Mouse (Mus musculus) MEL (cell line): ENCODE data around the gene Gstz1. TPM values are rescaled to one million over a fixed set of nuclear protein-coding genes. Genes with fewer than 3 reads are reported as not detected.

Experiments
- DNase-seq: peaks from one replicate; pipeline ENCODE4 v3.0.0; 2011; ENCODE audit warnings: low read depth, low spot score
- H3K27ac ChIP-seq: 2 replicates; pipeline ENCODE4 v1.5.1; 2012; ENCODE audit warnings: low read depth, mild to moderate bottlenecking, control low read depth, low read length, moderate library complexity; ENCODE audit not compliant: control insufficient read depth
- H3K27me3 ChIP-seq, 2 experiments: fragments of 150-350 bp in 1 of 2; sonication (generic) in 1 of 2; 2 replicates each; pipeline ENCODE4 v1.6.1; 2012; ENCODE audit warnings: low read length in 2 of 2, mild to moderate bottlenecking in 2 of 2, improper control_type of control experiment in 1 of 2, moderate library complexity in 1 of 2; ENCODE audit not compliant: insufficient read depth in 2 of 2, control insufficient read depth in 1 of 2
- H3K36me3 ChIP-seq, 2 experiments: 2 replicates each; pipeline ENCODE4 v1.6.1; 2012 to 2014; ENCODE audit warnings: low read length in 2 of 2, improper control_type of control experiment in 1 of 2, inconsistent platforms in 1 of 2, mild to moderate bottlenecking in 1 of 2; ENCODE audit not compliant: insufficient read depth in 2 of 2, control insufficient read depth in 1 of 2
- H3K4me1 ChIP-seq, 2 experiments: fragments of 150-350 bp in 1 of 2; sonication (generic) in 1 of 2; 2 replicates each; pipeline ENCODE4 v1.6.1; 2012; ENCODE audit warnings: low read length in 2 of 2, improper control_type of control experiment in 1 of 2, mild to moderate bottlenecking in 1 of 2; ENCODE audit not compliant: insufficient read depth in 2 of 2, control insufficient read depth in 1 of 2
- H3K4me3 ChIP-seq, 2 experiments: fragments of 150-350 bp in 1 of 2; sonication (generic) in 1 of 2; 2 replicates each; pipeline ENCODE4 v1.5.1; 2012; ENCODE audit warnings: low read depth in 2 of 2, low read length in 2 of 2, mild to moderate bottlenecking in 2 of 2, moderate library complexity in 2 of 2, control low read depth in 1 of 2, improper control_type of control experiment in 1 of 2; ENCODE audit not compliant: control insufficient read depth in 1 of 2, insufficient read depth in 1 of 2
- H3K79me2 ChIP-seq: 2 replicates; pipeline ENCODE4 v1.6.1; 2012; ENCODE audit warnings: mild to moderate bottlenecking, low read length, moderate library complexity; ENCODE audit not compliant: control insufficient read depth, poor library complexity, insufficient read depth
- H3K9ac ChIP-seq: 2 replicates; pipeline ENCODE4 v1.6.1; 2012; ENCODE audit warnings: low read depth, mild to moderate bottlenecking, control low read depth, low read length, moderate library complexity; ENCODE audit not compliant: control insufficient read depth, poor library complexity, severe bottlenecking
- H3K9me3 ChIP-seq: fragments of 150-350 bp; sonication (generic); replicated peaks from 2 replicates; pipeline ENCODE4 v1.6.1; 2012; ENCODE audit warnings: mild to moderate bottlenecking, low read length, improper control_type of control experiment, moderate library complexity; ENCODE audit not compliant: insufficient read depth
- BHLHE40 ChIP-seq: IDR thresholded peaks from 2 replicates; pipeline ENCODE4 v1.6.1; 2012; ENCODE audit warnings: low read depth, mild to moderate bottlenecking, inconsistent platforms, low read length, improper control_type of control experiment, borderline replicate concordance
- CHD1 ChIP-seq: IDR thresholded peaks from 2 replicates; pipeline ENCODE4 v1.6.1; 2012; ENCODE audit warnings: low read depth, mild to moderate bottlenecking, inconsistent platforms, low read length, improper control_type of control experiment
- CHD2 ChIP-seq: IDR thresholded peaks from 2 replicates; pipeline ENCODE4 v1.6.1; 2011; ENCODE audit warnings: low read length, improper control_type of control experiment
- CTCF ChIP-seq, 3 experiments: IDR thresholded peaks in 2 of 3; conservative IDR thresholded peaks in 1 of 3; 2 replicates each; pipeline ENCODE4 v1.5.1; 2011 to 2012; ENCODE audit warnings: low read length in 3 of 3, low read depth in 2 of 3, mild to moderate bottlenecking in 2 of 3, improper control_type of control experiment in 1 of 3, inconsistent platforms in 1 of 3, mixed read lengths in 1 of 3, moderate library complexity in 1 of 3; ENCODE audit not compliant: control insufficient read depth in 1 of 3, insufficient read depth in 1 of 3, poor library complexity in 1 of 3, severe bottlenecking in 1 of 3
- HCFC1 ChIP-seq: IDR thresholded peaks from 2 replicates; pipeline ENCODE4 v1.6.1; 2012; ENCODE audit warnings: low read depth, mild to moderate bottlenecking, inconsistent platforms, low read length, improper control_type of control experiment, moderate library complexity
- MAFK ChIP-seq: IDR thresholded peaks from 2 replicates; pipeline ENCODE4 v1.6.1; 2011; ENCODE audit warnings: low read depth, mild to moderate bottlenecking, low read length, improper control_type of control experiment, borderline replicate concordance
- MAZ ChIP-seq: IDR thresholded peaks from 2 replicates; pipeline ENCODE4 v1.6.1; 2012; ENCODE audit warnings: low read depth, mild to moderate bottlenecking, inconsistent platforms, low read length, improper control_type of control experiment
- MEF2A ChIP-seq: IDR thresholded peaks from 2 replicates; pipeline ENCODE4 v1.6.1; 2014; ENCODE audit warnings: low read depth, mild to moderate bottlenecking, inconsistent platforms, low read length, improper control_type of control experiment; ENCODE audit not compliant: poor library complexity, insufficient replicate concordance, severe bottlenecking; ENCODE audit errors: extremely low read depth
- MYB ChIP-seq: IDR thresholded peaks from 2 replicates; pipeline ENCODE4 v1.6.1; 2011; ENCODE audit warnings: mild to moderate bottlenecking, low read depth, low read length, improper control_type of control experiment
- NELFE ChIP-seq: IDR thresholded peaks from 2 replicates; pipeline ENCODE4 v1.6.1; 2011; ENCODE audit warnings: low read depth, low read length, improper control_type of control experiment
- NRF1 ChIP-seq: IDR thresholded peaks from 2 replicates; pipeline ENCODE4 v1.6.1; 2014; ENCODE audit warnings: low read depth, mild to moderate bottlenecking, inconsistent platforms, low read length, improper control_type of control experiment, moderate library complexity; ENCODE audit not compliant: poor library complexity, insufficient read depth, severe bottlenecking
- POLR2A ChIP-seq, 2 experiments: IDR thresholded peaks; 2 replicates each; pipeline ENCODE4 v1.6.1; 2011 to 2012; ENCODE audit warnings: low read length in 2 of 2, mild to moderate bottlenecking in 2 of 2, control low read depth in 1 of 2, improper control_type of control experiment in 1 of 2, low read depth in 1 of 2, moderate library complexity in 1 of 2; ENCODE audit not compliant: control insufficient read depth in 1 of 2, insufficient read depth in 1 of 2, poor library complexity in 1 of 2
- POLR2AphosphoS2 ChIP-seq: IDR thresholded peaks from 2 replicates; pipeline ENCODE4 v1.6.1; 2011; ENCODE audit warnings: low read length, improper control_type of control experiment
- SIN3A ChIP-seq: IDR thresholded peaks from 2 replicates; pipeline ENCODE4 v1.6.1; 2012; ENCODE audit warnings: low read length, improper control_type of control experiment, inconsistent platforms
- TBP ChIP-seq: IDR thresholded peaks from 2 replicates; pipeline ENCODE4 v1.8.0; 2011; ENCODE audit warnings: low read depth, low read length, improper control_type of control experiment
- TCF12 ChIP-seq: IDR thresholded peaks from 2 replicates; pipeline ENCODE4 v1.6.1; 2014; ENCODE audit warnings: low read depth, mild to moderate bottlenecking, inconsistent platforms, low read length, improper control_type of control experiment, moderate library complexity
- UBTF ChIP-seq: IDR thresholded peaks from 2 replicates; pipeline ENCODE4 v1.6.1; 2012; ENCODE audit warnings: low read depth, mild to moderate bottlenecking, inconsistent platforms, low read length, improper control_type of control experiment, moderate library complexity, borderline replicate concordance; ENCODE audit not compliant: insufficient read depth
- USF1 ChIP-seq: IDR thresholded peaks from 2 replicates; pipeline ENCODE4 v1.6.1; 2014; ENCODE audit warnings: low read depth, mild to moderate bottlenecking, inconsistent platforms, low read length, improper control_type of control experiment, moderate library complexity
- ZC3H11A ChIP-seq: IDR thresholded peaks from 2 replicates; pipeline ENCODE4 v1.6.1; 2012; ENCODE audit warnings: low read depth, mild to moderate bottlenecking, inconsistent platforms, low read length, improper control_type of control experiment
- ZNF384 ChIP-seq: IDR thresholded peaks from 2 replicates; pipeline ENCODE4 v1.6.1; 2012; ENCODE audit warnings: low read depth, mild to moderate bottlenecking, inconsistent platforms, low read length, improper control_type of control experiment
- polyA plus RNA-seq, 2 experiments: library from polyadenylated mRNA; stranded (reverse) in 1 of 2; unstranded in 1 of 2; fragments of >175 nt in 1 of 2; fragments of >200 nt in 1 of 2; gene quantifications; 2 replicates each; pipeline versions ENCODE4 v1.2.1 to v1.2.4; 2012; ENCODE audit warnings: low replicate concordance in 2 of 2, low read depth in 1 of 2; ENCODE audit not compliant: insufficient read length in 2 of 2, insufficient read depth in 1 of 2, missing spikeins in 1 of 2
- total RNA-seq: library from RNA; depleted of rRNA; stranded (reverse); fragments of 300-350 nt; gene quantifications from 2 replicates; pipeline ENCODE4 v1.2.3, GENCODE M21; 2012

Gstz1 gene
- total and polyA plus RNA-seq, 3 experiments, result 18.0 to 33.3 TPM; not detected in 1

- H3K4me1 ChIP-seq, result no peaks in the 10 kb centered on the region
- H3K36me3 ChIP-seq, result no peaks in the 10 kb centered on the region; a peak in 1 of 4 replicates
- H3K79me2 ChIP-seq, result no peaks in the 10 kb centered on the region
- TF ChIP-seq CTCF (IDR thresholded peaks at IDR 0.05 in 2 of 3, conservative IDR thresholded peaks at IDR 0.05 in 1 of 3; ENCODE audit: control insufficient read depth in 1 of 3, insufficient read depth in 1 of 3, low read depth in 2 of 3, low read length in 3 of 3, poor library complexity in 1 of 3, severe bottlenecking in 1 of 3) (no peak), CHD2 (no peak), UBTF (no peak), SIN3A (no peak), NELFE (no peak), CHD1 (no peak), POLR2AphosphoS2 (no peak), BHLHE40 (no peak), POLR2A (IDR thresholded peaks at IDR 0.05; ENCODE audit: control insufficient read depth in 1 of 2, insufficient read depth in 1 of 2, low read depth in 1 of 2, low read length in 2 of 2, poor library complexity in 1 of 2) (no peak), MAZ (no peak), TBP (no peak), HCFC1 (no peak), USF1 (no peak), ZNF384 (no peak), MYB (no peak), ZC3H11A (no peak), MEF2A (no peak), TCF12 (no peak), NRF1 (no peak), MAFK (no peak)
- H3K4me3 ChIP-seq, result no peak overlapping the region
- no peaks in the 10 kb centered on the region for H3K27me3 ChIP-seq
- no peaks in the 10 kb centered on the region for H3K9me3 ChIP-seq
- H3K9ac ChIP-seq, result no peak overlapping the region
- no peak for DNase-seq
- no peak overlapping the region for H3K27ac ChIP-seq
Observed at GRCm38 (mm10) chr12:87175194-87175946, 28.4 kb downstream of the Gstz1 start.

DNA sequence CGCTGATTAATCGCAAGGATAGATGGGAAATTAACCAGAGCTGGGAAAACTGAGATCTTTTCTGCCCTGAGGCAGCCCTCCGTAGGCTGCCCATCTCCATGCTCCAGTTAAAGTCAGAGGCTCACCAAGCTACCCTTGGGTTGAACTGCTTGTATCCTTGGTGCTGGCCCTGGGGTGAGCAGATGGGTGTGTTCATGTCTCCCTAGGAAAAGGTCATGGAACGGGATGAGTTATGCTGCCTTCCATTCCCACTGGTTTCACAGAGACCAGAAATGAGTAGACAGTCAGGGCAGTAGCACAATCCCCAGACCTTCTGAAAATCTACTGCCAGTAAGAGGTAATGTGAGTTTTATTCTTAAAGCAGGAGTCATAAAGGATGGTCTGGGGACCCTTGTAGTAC, 30.7 kb downstream of the Gstz1 start:
- Histone ChIP-seq H3K4me3 (no peak overlapping the region), H3K27ac (no peak overlapping the region), H3K36me3 (no peaks in the 10 kb centered on the region), H3K9me3 (no peaks in the 10 kb centered on the region), H3K9ac (no peak overlapping the region), H3K4me1 (no peaks in the 10 kb centered on the region), H3K79me2 (no peaks in the 10 kb centered on the region), H3K27me3 (no peaks in the 10 kb centered on the region)
- TF ChIP-seq MAFK (no peak), TCF12 (no peak)
- DNase-seq, result no peak
